Mouse (Mus musculus) cortical plate, adult 2 months (tissue): ENCODE data around the gene Diexf.

Experiments
- CTCF ChIP-seq: fragments of 200-500 bp; IDR thresholded peaks from 2 replicates; pipeline ENCODE4 v1.5.1; 2011; ENCODE audit warnings: mild to moderate bottlenecking, control low read depth, low read length; ENCODE audit not compliant: insufficient read depth; ENCODE audit errors: extremely low read depth
- POLR2A ChIP-seq: fragments of 200-500 bp; IDR thresholded peaks from 2 replicates; pipeline ENCODE4 v1.6.1; 2011; ENCODE audit warnings: mild to moderate bottlenecking, low read length, control low read depth; ENCODE audit not compliant: insufficient read depth; ENCODE audit errors: extremely low read depth

GRCm38 (mm10) chr1:193160317-193161032, 30.4 kb upstream of the Diexf start:
- no peak for TF ChIP-seq CTCF
- no peak for TF ChIP-seq POLR2A
